Mouse (Mus musculus): ENCODE results near the gene Snx8.

GRCm38 (mm10) chr5:140292152-140292551 is 96.9 kb downstream of the Snx8 start:
- TF ChIP-seq MYC (IDR thresholded peaks at IDR 0.05; ENCODE audit: low read depth, low read length) (no peak), EP300 (IDR thresholded peaks at IDR 0.05; ENCODE audit: low read depth in 1 of 2, low read length in 2 of 2) (no peak), USF1 (IDR thresholded peaks at IDR 0.05; ENCODE audit: low read depth, low read length) (no peak)
